Mouse (Mus musculus): ENCODE measurements around the gene Sorcs3. TPM values are rescaled to one million over a fixed set of nuclear protein-coding genes. Genes with fewer than 3 reads are reported as not detected.

Gene Sorcs3
- total and polyA plus RNA-seq, 2 experiments from 2014 or later = 0.01 TPM; not detected in 1

DNA sequence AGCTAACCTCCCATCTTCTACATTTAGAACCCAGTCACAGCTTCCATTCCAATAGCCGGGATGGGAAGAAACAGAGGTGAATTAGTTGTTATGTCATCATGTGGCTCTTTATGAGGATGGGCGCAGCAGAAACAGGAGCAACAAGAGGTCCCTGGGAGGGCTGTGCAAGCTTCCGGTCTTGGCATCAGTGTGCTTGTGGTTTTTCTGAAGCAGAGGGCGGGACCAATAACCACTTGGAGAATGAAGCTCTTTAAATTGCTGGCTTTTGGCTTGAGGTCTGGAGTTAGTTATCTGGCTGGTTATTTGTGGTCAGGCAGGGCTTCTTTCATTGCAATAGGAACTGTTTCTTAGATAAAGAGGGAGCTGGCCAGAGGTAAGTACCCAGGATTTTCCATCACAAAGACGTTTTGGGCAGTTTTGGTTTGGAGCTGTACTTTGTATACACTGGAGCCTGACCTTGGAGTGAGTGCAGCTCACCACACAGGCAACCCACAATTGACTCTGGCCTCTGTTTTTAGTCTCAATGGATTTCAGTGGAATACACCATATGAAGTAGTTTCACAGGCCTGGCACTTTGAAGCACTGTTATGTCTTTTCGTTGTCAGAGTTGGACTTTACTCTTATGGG is 270.1 kb downstream of the Sorcs3 start:
- TF ChIP-seq EP300 (IDR thresholded peaks at IDR 0.05; ENCODE audit: low read depth) (no peak), CTCF (IDR thresholded peaks at IDR 0.05; ENCODE audit: low read depth) (no peak)
- H3K4me1 ChIP-seq (ENCODE audit: control insufficient read depth, insufficient read depth) = no peaks in the 10 kb centered on the region
- no peaks in the 10 kb centered on the region for H3K27me3 ChIP-seq (ENCODE audit: control insufficient read depth, insufficient read depth, low read length)
- no peak overlapping the region for H3K9ac ChIP-seq (replicated peaks; ENCODE audit: low read depth, low read length)
- 57% methylated on average over 6 of the region's 6 CpGs for WGBS
- ATAC-seq (ENCODE audit: insufficient read depth, low read depth) (no peak), DNase-seq (ENCODE audit: low spot score) (no peak)
- H3K4me3 ChIP-seq (ENCODE audit: low read depth, low read length) = no peak overlapping the region
- no peak overlapping the region for H3K4me2 ChIP-seq (ENCODE audit: low read depth, low read length)
- H3K36me3 ChIP-seq (replicated peaks; ENCODE audit: control insufficient read depth, insufficient read depth, low read length) = no peaks in the 10 kb centered on the region
- H3K9me3 ChIP-seq (replicated peaks; ENCODE audit: control insufficient read depth, low read length) = no peaks in the 10 kb centered on the region
- no peak overlapping the region for H3K27ac ChIP-seq (ENCODE audit: low read depth)

DNA sequence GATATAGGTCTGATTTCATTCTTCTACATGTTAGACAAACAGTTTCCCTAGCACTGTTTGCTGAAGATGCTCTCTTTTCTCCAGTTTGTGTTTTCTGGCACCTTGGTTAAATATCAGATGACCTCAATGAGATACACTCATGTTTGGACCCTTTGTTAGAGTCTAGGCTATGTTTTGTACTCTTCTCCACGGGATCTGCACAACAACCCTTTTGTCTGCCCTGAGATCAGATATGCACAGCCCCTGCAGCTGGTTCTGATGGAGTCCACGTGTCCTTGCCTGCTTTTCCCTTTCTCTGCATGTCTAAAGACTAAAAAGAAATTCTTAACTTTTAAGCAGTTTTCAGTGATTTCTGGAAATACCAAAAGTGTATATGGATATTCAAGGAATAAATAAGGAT is 273.0 kb downstream of the Sorcs3 start:
- no peaks in the 10 kb centered on the region for H3K4me1 ChIP-seq (ENCODE audit: control insufficient read depth, insufficient read depth)
- no peaks in the 10 kb centered on the region for H3K27me3 ChIP-seq (ENCODE audit: control insufficient read depth, insufficient read depth, low read length)
- H3K9ac ChIP-seq (replicated peaks; ENCODE audit: low read depth, low read length) = no peak overlapping the region
- no peak for DNase-seq (ENCODE audit: low spot score)
- no peaks in the 10 kb centered on the region for H3K9me3 ChIP-seq (replicated peaks; ENCODE audit: control insufficient read depth, low read length)
- H3K4me3 ChIP-seq (ENCODE audit: low read depth, low read length) = no peak overlapping the region
- H3K27ac ChIP-seq (ENCODE audit: low read depth) = no peak overlapping the region
- TF ChIP-seq EP300 (IDR thresholded peaks at IDR 0.05; ENCODE audit: low read depth) (no peak), CTCF (IDR thresholded peaks at IDR 0.05; ENCODE audit: low read depth) (no peak)
- 45% methylated on average over 2 of the region's 2 CpGs for WGBS
- no peak overlapping the region for H3K4me2 ChIP-seq (ENCODE audit: low read depth, low read length)
- H3K36me3 ChIP-seq (replicated peaks; ENCODE audit: control insufficient read depth, insufficient read depth, low read length) = no peaks in the 10 kb centered on the region
- ATAC-seq (ENCODE audit: insufficient read depth, low read depth) = no peak

DNA sequence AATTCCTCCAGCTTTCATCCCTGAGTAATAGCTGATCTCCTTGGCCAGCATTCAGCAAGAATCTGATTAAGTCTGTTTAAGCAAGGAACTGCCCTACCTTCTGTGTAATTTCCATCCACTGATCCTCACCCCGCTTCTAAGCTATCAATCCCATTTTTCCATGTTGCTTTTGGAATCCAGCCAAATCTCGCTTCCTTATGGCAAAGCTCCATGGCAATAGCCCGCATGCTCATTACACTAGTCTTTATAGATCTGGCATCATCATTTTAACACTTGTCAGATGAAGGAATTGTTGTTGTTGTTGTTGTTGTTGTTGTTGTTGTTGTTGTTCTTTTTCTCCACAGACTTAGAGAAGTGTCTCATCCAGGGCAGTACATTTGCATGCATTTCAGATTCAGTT is 277.1 kb downstream of the Sorcs3 start:
- Histone ChIP-seq H3K4me3 (ENCODE audit: low read depth, low read length) (no peak overlapping the region), H3K4me2 (ENCODE audit: low read depth, low read length) (no peak overlapping the region), H3K9ac (replicated peaks; ENCODE audit: low read depth, low read length) (no peak overlapping the region), H3K27ac (ENCODE audit: low read depth) (no peak overlapping the region), H3K9me3 (replicated peaks; ENCODE audit: control insufficient read depth, low read length) (no peaks in the 10 kb centered on the region), H3K36me3 (replicated peaks; ENCODE audit: control insufficient read depth, insufficient read depth, low read length) (no peaks in the 10 kb centered on the region), H3K4me1 (ENCODE audit: control insufficient read depth, insufficient read depth) (no peaks in the 10 kb centered on the region), H3K27me3 (ENCODE audit: control insufficient read depth, insufficient read depth, low read length) (no peaks in the 10 kb centered on the region)
- no peak for DNase-seq (ENCODE audit: low spot score)
- 38% methylated on average over 3 of the region's 3 CpGs for WGBS
- ATAC-seq (ENCODE audit: insufficient read depth, low read depth) = no peak
- TF ChIP-seq CTCF (IDR thresholded peaks at IDR 0.05; ENCODE audit: low read depth) = no peak
- no peak for TF ChIP-seq EP300 (IDR thresholded peaks at IDR 0.05; ENCODE audit: low read depth)

DNA sequence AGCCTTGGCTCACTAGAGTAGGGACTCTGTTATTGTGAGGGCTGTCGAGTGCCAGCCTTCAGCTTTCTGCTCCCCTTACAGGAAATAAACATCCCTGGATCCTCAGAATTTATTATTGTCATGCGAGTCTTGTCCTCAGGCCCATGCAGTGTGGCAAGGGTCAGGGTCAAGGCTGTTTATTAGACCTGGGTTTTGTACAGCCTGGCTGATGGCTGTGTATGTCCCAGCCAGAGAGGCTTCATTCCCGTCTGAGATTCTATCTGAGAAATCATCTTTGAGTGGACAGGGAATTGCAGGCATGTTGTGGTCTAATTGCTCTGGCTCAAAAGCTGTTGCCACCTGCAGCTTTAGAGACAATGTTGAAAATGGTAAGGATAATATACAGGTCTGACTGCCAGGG is 285.3 kb downstream of the Sorcs3 start:
- Histone ChIP-seq H3K36me3 (replicated peaks; ENCODE audit: control insufficient read depth, insufficient read depth, low read length) (no peaks in the 10 kb centered on the region), H3K4me2 (ENCODE audit: low read depth, low read length) (no peak overlapping the region), H3K9ac (replicated peaks; ENCODE audit: low read depth, low read length) (no peak overlapping the region), H3K4me1 (ENCODE audit: control insufficient read depth, insufficient read depth) (no peaks in the 10 kb centered on the region), H3K9me3 (replicated peaks; ENCODE audit: control insufficient read depth, low read length) (no peaks in the 10 kb centered on the region), H3K4me3 (ENCODE audit: low read depth, low read length) (no peak overlapping the region), H3K27ac (ENCODE audit: low read depth) (no peak overlapping the region), H3K27me3 (ENCODE audit: control insufficient read depth, insufficient read depth, low read length) (no peaks in the 10 kb centered on the region)
- 62% methylated on average over 3 of the region's 3 CpGs for WGBS
- ATAC-seq (ENCODE audit: insufficient read depth, low read depth) = no peak
- no peak for DNase-seq (ENCODE audit: low spot score)
- TF ChIP-seq CTCF (IDR thresholded peaks at IDR 0.05; ENCODE audit: low read depth) = no peak
- TF ChIP-seq EP300 (IDR thresholded peaks at IDR 0.05; ENCODE audit: low read depth) = no peak

DNA sequence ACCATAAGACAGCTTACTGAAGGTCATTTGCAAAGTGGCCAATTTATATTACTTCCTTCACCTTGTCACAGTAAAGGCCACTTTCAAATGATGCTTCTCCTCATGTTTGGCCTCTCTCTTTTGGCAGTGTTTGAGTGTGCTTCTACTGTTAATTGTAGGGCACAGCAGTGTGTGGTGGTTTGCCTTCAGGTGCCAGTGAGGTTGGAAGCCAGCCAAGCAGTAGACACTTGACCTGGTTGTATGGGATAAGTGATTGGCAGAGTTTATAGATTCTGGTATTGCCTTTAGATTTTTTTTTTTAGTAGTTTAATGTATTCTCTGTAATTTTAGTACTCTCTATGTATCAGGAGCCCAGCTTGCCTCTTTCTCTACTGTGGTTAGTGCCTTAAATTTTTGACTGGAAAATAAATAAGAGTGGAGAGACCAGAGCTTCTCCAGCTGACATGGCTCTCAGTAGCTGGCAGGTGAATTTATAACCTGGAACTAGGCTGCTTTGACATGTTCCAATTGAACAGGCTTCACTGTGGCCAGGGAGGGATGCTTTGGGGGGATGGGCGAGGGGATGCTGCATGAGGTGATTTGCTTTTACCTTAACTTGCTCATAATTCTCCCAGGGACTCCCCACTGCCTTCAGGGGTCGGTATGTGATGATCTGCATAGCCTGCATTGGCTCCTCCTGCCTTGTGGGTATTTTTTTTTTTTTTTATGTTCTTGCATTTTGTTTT is 298.2 kb downstream of the Sorcs3 start:
- ATAC-seq (ENCODE audit: insufficient read depth, low read depth) (no peak), DNase-seq (ENCODE audit: low spot score) (no peak)
- no peaks in the 10 kb centered on the region for H3K9me3 ChIP-seq (replicated peaks; ENCODE audit: control insufficient read depth, low read length)
- H3K36me3 ChIP-seq (replicated peaks; ENCODE audit: control insufficient read depth, insufficient read depth, low read length) = no peaks in the 10 kb centered on the region
- H3K9ac ChIP-seq (replicated peaks; ENCODE audit: low read depth, low read length) = no peak overlapping the region
- TF ChIP-seq EP300 (IDR thresholded peaks at IDR 0.05; ENCODE audit: low read depth) (no peak), CTCF (IDR thresholded peaks at IDR 0.05; ENCODE audit: low read depth) (no peak)
- H3K4me1 ChIP-seq (ENCODE audit: control insufficient read depth, insufficient read depth) = no peaks in the 10 kb centered on the region
- H3K4me3 ChIP-seq (ENCODE audit: low read depth, low read length) = no peak overlapping the region
- no peaks in the 10 kb centered on the region for H3K27me3 ChIP-seq (ENCODE audit: control insufficient read depth, insufficient read depth, low read length)
- no peak overlapping the region for H3K4me2 ChIP-seq (ENCODE audit: low read depth, low read length)
- H3K27ac ChIP-seq (ENCODE audit: low read depth) = no peak overlapping the region
- 54% methylated on average over 2 of the region's 2 CpGs for WGBS

Data from heart, postnatal 0 days (tissue).